Mouse (Mus musculus): ENCODE measurements around the gene Caprin2.
"Not testable (repeated sequence)": the region's sequence is repeated elsewhere in the genome, so short reads cannot be mapped to it uniquely, and the experiment has no call there.

The Caprin2 gene

DNA sequence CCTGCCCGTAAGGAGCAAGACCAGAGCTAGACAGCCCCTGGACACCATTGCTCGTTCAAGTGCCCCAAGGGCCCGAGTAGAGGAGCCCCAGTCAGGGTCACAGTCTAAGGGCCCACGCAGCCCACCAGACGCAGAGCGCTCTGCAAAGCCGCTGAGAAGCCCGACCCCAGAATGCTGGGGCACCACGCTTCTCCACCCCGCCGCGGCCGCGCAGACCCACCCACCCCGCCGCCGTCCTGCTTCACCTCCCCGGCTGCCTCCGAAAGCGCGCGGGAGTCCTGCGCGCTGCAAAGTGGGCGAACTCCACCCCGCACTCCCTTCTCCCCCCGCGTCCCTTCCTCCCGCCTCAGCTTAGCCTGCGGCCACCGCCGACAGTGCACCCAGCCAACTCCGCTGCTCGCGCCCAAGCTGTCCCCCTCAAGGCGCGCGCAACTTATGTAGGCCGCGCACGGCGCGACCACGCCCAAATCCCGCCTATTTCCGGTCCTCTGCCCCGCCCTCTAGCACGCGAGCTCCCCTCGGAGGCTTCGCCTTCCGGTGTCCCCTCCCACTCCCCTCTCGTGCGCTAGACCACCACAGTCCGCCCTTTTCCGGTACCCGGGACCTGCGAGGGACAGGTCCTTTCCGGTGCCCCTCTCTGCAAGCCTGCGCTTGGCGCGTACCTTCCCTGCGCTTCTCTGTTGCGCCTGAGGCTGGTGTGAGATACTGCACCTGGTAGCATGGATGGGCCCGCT lies at the start of gene Caprin2:
TSS of gene Caprin2 (minus strand) at position 465 of the 734 bp plus-strand sequence.
- peak; percentile 92 to 93 for DNase-seq (ENCODE audit: low spot score in 2 of 2)

- peak; percentile 53 to 61 for DNase-seq (ENCODE audit: low spot score in 2 of 2)
These were observed 48.9 kb upstream of the Caprin2 start for GRCm38 (mm10) chr6:148944767-148945508.

GRCm38 (mm10) chr6:148944344-148944766 lies 48.3 kb upstream of the Caprin2 start:
- no peak for DNase-seq (ENCODE audit: low spot score in 2 of 2)

GRCm38 (mm10) chr6:148943695-148944094 lies 47.7 kb upstream of the Caprin2 start:
- DNase-seq (ENCODE audit: low spot score in 2 of 2) = no peak

GRCm38 (mm10) chr6:148942406-148942805 lies 46.4 kb upstream of the Caprin2 start:
- DNase-seq (ENCODE audit: low spot score in 2 of 2) = no peak

DNA sequence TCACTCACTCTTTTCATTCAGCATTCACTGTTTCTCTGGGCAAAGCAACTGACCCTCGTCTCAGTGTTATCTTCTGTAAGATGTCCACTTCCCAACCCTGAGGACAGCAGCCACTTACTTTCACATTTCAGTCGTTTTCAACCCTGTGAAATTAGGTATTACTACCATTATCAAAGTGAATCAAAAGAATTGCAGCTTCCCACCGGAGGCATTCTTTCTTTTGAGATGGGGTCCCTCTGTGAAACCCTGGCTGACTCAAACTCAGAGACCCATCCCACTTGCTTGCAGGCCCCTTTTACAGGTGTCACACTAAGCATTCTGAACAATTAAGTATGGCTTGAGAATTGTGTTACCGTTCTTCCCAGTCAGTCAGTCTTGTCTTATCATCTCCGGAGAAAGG lies 45.8 kb upstream of the Caprin2 start:
- no peak for DNase-seq (ENCODE audit: low spot score in 2 of 2)

DNA sequence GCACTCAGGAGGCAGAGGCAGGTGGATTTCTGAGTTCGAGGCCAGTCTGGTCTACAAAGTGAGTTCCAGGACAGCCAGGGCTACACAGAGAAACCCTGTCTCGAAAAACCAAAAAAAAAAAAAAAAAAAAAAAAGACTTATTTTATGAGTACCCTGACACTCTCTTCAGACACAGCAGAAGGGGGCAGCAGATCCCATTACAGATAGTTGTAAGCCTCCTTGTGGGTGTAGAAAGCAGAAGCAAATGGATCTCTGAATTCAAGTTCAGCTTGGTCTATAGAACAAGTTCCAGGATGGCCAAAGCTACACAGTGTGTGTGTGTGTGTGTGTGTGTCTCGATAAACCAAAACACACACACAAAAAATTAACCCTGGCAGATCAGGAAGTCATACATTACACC lies 44.3 kb upstream of the Caprin2 start:
- DNase-seq (ENCODE audit: low spot score in 2 of 2) = peak in 1 of 2 experiments; percentile 43

- DNase-seq (ENCODE audit: low spot score in 2 of 2) = no peak
These were observed 41.7 kb upstream of the Caprin2 start for GRCm38 (mm10) chr6:148937693-148938092.

GRCm38 (mm10) chr6:148934961-148935590 lies 39.0 kb upstream of the Caprin2 start:
- no peak for DNase-seq (ENCODE audit: low spot score in 2 of 2)

GRCm38 (mm10) chr6:148931281-148931680 lies 35.2 kb upstream of the Caprin2 start:
- DNase-seq (ENCODE audit: low spot score in 2 of 2) = peak in 1 of 2 experiments; percentile 21

DNA sequence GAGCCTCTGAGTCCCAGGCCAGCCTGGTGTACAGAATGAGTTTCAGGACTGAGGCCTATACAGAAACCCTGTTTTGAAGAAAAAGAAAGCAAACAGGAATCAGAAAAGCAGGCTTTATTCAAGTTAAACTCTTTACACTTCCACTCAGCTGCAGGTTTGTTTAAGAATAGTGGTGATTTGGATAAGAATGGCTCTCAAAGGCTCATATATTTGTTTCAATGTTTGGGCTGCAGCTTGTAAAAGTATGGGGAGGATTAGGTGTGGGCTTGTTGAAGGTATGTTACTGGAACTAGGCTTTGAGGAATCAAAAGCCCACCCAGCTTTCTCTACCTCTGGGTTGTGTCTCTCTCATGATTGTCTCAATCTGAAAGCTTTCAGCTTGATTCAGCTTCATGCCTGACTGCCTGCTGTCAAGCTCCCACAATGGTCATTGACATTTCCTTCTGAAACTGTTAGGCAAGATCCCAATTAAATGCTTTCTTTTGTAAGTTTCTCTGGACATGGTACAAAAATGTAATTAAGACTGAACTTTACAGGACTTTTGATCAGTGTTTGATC lies 22.9 kb upstream of the Caprin2 start:
- no peak for DNase-seq (ENCODE audit: low spot score in 2 of 2)

DNA sequence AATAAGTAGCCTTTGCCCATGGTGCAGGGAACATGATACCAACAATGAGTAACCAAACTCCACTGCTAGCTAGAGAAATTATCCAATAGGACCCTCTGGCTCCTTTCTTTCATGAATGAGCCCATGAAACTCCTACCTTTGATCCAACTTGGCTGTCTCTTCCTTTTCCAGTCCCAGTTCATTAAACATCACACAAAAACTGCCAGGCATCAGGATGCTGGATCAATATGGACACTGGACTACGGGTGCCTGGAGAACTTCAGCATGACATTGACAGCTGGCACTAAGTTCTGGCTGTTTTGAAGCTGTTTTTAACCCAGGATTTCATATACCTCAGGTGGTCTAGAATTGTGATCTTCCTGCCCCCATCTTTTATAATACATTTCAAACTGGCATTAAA lies 21.6 kb upstream of the Caprin2 start:
- no peak for DNase-seq (ENCODE audit: low spot score in 2 of 2)

GRCm38 (mm10) chr6:148916817-148917216 lies 20.8 kb upstream of the Caprin2 start:
- no peak for DNase-seq (ENCODE audit: low spot score in 2 of 2)

DNA sequence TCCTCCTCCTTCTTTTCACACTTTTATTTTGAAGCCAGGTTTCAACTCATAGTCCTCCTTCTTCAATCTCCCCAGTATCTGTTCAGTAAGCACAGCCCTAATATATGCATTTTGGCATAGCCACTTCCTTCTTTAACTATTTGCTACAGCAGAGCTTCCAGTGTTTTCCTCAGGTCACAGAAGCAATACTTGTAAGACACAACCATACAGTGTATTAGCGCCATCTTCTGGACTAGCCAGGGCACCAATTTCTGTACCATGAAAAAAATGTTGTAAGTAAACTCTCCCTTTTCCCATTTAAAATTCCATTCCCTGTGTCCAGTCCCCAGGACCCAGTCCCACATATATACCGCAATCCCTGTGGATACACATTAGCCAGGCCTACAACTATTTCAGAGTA lies 17.9 kb upstream of the Caprin2 start:
- peak; percentile 33 to 54 for DNase-seq (ENCODE audit: low spot score in 2 of 2)

- not testable (repeated sequence) for DNase-seq (ENCODE audit: low spot score in 2 of 2)
These were observed 15.9 kb upstream of the Caprin2 start for GRCm38 (mm10) chr6:148911906-148912305.

- DNase-seq (ENCODE audit: low spot score in 2 of 2) = no peak
These were observed 10.9 kb upstream of the Caprin2 start for GRCm38 (mm10) chr6:148906958-148907357.

GRCm38 (mm10) chr6:148902728-148903127 lies 6.7 kb upstream of the Caprin2 start:
- no peak for DNase-seq (ENCODE audit: low spot score in 2 of 2)

- DNase-seq (ENCODE audit: low spot score in 2 of 2) = no peak
These were observed 442 bp upstream of the Caprin2 start for GRCm38 (mm10) chr6:148896507-148896851.

- no peak for DNase-seq (ENCODE audit: low spot score in 2 of 2)
These were observed 907 bp downstream of the Caprin2 start for GRCm38 (mm10) chr6:148894888-148895772.

DNA sequence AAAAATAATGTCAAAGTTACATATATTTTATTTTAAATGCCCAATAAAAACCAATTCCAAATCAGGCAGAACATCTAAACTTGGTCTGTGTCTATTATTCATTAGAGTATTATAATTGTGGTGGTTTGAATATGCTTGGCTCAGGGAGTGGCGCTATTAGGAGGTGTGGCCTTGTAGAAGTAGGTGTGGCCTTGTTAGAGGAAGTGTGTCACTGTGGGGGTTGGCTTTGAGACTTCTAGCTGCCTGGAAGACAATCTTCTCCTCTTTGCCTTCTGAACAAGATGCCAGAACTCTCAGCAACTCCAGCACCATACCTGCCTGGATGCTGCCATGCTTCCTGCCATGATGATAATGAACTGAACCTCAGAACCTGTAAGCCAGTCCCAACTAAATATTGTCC lies 22.1 kb downstream of the Caprin2 start:
- no peak for DNase-seq (ENCODE audit: low spot score in 2 of 2)

- DNase-seq (ENCODE audit: low spot score in 2 of 2) = no peak
These were observed 50.4 kb downstream of the Caprin2 start for GRCm38 (mm10) chr6:148845629-148846028.
